Mouse (Mus musculus): ENCODE data around the gene Kansl1.
"Not testable (repeated sequence)": the region's sequence is repeated elsewhere in the genome, so short reads cannot be mapped to it uniquely, and the experiment has no call there.

The Kansl1 gene

DNA sequence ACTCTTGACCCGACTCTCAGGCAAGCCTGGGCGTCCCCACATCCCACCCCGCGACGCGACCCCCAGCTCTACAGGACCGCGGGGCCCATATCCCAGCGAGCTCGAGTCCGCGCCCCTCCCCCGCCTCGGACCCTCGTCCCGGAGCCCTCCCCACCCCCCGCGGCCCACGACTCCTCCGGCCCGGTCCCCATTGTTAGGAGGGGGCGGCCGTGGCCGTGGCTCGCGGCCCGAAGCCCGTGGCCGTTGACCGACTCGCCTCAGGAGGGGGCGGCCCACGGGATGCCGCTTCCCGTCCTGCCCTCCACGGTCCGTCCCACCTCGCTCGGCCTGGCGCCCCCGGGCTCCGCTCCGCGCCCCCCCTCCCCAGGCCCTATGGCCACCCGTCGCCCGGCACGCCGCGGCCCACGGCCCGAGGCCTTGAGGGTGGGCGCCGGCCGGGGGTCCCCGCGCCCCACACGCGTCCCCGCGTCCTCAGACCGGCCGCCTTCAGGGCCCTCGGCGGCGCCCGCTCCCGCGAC, at the start of gene Kansl1:
TSS of gene Kansl1 (minus strand) at position 111 of the 518 bp plus-strand sequence.
- DNase-seq (ENCODE audit: low spot score) = peak; percentile 32

- no peak for DNase-seq (ENCODE audit: low spot score)
Measured at GRCm38 (mm10) chr11:104512436-104512835, 43.8 kb upstream of the Kansl1 start.

DNA sequence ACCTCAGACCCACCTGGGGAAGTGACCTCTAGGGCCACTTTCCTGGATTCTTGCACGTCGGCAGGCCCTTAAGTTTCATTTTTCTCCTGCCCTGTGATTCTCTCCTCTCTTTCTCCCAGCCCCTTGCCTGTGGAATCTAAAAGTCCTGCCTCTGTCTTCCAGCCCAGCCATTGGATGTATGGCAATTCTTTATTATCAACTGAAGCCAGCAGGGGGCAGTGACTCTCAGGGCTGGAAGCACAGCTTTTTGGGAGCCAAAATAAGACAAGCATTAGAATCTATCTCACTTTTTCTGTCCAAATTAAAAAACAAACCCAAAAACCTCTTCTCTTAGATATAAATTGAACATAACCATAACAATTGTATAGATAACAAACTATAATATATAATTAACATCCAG, 41.9 kb upstream of the Kansl1 start:
- DNase-seq (ENCODE audit: low spot score) = peak; percentile 13

GRCm38 (mm10) chr11:104508455-104508854, 39.8 kb upstream of the Kansl1 start:
- no peak for DNase-seq (ENCODE audit: low spot score)

GRCm38 (mm10) chr11:104488292-104488691, 19.6 kb upstream of the Kansl1 start:
- no peak for DNase-seq (ENCODE audit: low spot score)

DNA sequence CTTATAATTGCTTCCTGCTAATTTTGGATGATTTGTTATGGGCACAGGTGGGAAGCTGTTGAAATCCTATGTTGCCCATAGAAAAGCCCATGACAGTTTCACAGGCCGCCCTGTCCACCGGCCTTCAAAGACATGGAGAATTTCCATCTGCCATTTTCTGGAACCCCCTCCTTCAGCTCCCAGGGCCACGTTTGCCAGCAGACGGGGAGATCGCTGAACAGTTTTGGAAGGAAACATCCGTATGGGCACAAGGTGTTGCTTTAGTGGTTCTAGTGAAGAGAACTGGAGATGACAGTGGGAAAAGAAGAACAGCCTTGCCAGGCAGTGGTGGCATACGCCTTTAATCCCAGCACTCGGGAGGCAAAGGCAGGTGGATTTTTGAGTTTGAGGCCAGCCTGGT, 13.3 kb upstream of the Kansl1 start:
- DNase-seq (ENCODE audit: low spot score) = no peak

DNA sequence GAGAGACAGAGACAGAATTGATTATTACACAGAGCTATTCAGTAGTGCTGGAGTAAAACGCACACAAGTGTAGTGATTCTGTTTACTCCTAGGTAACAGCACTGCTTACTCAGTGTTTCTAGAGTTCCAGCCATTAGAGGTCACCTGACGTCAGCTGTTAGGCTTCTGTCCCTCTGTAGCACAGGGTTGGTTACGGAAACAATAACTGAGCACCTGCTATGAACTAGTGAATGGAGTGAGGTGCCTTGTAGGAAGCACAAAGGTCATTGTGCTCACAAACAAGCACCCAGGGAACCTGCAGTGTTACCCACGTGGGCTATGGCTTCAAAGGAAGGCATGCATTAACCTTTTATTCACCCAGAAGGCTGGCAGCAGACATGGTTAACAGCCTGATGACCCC, 10.8 kb upstream of the Kansl1 start:
- DNase-seq (ENCODE audit: low spot score) = no peak

- peak; percentile 91 for DNase-seq (ENCODE audit: low spot score)
Measured at GRCm38 (mm10) chr11:104469371-104469835, 742 bp upstream of the Kansl1 start.

DNA sequence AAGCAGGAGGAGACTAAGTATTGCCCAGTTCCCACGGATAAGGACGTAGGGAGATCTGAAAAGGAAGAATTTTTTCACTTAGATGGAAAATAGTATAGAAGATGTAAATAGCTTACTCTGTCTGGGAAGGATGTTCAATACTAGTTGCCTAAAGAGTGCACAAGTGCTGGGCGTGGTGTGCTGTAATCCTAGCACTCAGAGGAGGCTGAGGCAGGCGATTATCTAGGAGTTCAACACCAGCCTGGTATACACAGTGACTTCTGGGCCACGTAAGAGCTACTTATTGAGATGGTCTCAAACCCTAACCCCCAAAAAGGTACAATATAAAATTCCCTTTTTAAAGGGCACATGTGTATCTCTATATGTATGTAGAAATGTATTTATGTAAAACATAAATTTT, 963 bp downstream of the Kansl1 start:
- DNase-seq (ENCODE audit: low spot score) = no peak

- DNase-seq (ENCODE audit: low spot score) = peak; percentile 64
Measured at GRCm38 (mm10) chr11:104461551-104461950, 7.1 kb downstream of the Kansl1 start.

DNA sequence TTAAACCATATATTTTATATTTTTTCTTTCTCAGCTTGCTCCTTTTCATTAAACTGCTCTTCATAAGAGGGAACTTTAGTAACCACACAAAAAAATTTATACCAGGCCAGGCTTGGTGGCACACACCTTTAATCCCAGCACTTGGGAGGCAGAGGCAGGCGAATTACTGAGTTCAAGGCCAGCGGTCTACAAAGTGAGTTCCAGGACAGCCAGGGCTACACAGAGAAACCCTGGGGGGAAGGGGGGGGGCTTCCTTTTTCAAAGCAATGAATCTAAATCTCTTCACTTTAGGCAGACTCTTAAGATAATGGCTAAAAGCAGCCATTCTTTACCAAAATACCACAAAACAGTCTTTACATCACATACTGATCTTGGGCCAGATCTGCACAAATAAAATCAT, 9.0 kb downstream of the Kansl1 start:
- DNase-seq (ENCODE audit: low spot score) = no peak

DNA sequence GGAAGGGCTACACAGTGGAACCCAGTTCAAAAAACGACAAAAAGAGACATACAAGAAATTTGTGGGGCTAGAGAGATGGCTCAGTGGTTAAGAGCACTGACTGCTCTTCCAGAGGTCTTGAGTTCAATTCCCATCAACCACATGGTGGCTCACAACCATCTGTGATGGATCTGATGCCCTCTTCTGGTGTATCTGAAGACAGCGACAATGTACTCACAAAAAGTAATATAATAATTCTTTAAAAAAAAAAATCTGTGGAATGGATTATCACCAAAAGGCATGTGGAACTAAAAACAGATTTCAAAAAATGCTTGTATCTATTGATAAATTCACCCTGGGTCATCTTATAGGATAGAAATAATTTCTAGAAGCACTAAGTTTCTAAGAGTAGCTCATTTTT, 10.2 kb downstream of the Kansl1 start:
- DNase-seq (ENCODE audit: low spot score) = no peak

- no peak for DNase-seq (ENCODE audit: low spot score)
Measured at GRCm38 (mm10) chr11:104452709-104453108, 16.0 kb downstream of the Kansl1 start.

DNA sequence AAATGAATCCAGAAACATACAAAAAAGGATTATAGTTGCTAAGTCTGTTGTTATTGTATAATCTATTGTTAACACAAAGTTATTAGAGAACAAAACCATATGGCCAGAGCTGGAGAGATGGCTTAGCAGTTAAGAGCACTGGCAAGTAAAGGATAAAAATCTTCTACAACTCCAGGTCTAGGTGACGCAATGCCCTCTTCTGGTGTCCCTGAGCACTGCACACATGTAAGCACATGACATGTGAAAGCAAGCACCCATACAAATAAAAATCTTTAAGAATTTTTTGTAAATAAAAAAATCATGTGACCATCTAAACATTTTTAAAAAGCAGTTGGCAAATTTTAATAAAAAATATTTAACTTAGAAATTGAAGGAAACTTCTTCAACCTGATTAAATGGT, 17.4 kb downstream of the Kansl1 start:
- no peak for DNase-seq (ENCODE audit: low spot score)

- not testable (repeated sequence) for DNase-seq (ENCODE audit: low spot score)
Measured at GRCm38 (mm10) chr11:104448499-104448898, 20.2 kb downstream of the Kansl1 start.

GRCm38 (mm10) chr11:104445538-104445937, 23.1 kb downstream of the Kansl1 start:
- no peak for DNase-seq (ENCODE audit: low spot score)

- DNase-seq (ENCODE audit: low spot score) = no peak
Measured at GRCm38 (mm10) chr11:104445044-104445443, 23.6 kb downstream of the Kansl1 start.

GRCm38 (mm10) chr11:104443359-104443758, 25.3 kb downstream of the Kansl1 start:
- no peak for DNase-seq (ENCODE audit: low spot score)

- DNase-seq (ENCODE audit: low spot score) = peak; percentile 92
Measured at GRCm38 (mm10) chr11:104442333-104443136, 26.1 kb downstream of the Kansl1 start.

- peak; percentile 66 for DNase-seq (ENCODE audit: low spot score)
Measured at GRCm38 (mm10) chr11:104441475-104442332, 27.0 kb downstream of the Kansl1 start.

GRCm38 (mm10) chr11:104440521-104441474, 27.9 kb downstream of the Kansl1 start:
- no peak for DNase-seq (ENCODE audit: low spot score)

GRCm38 (mm10) chr11:104439703-104440102, 29.0 kb downstream of the Kansl1 start:
- no peak for DNase-seq (ENCODE audit: low spot score)

Data from urinary bladder, postnatal 14 days (tissue).